Mouse (Mus musculus): Measurements from ENCODE around the gene Dnaja3. TPM values are rescaled to one million over a fixed set of nuclear protein-coding genes. Genes with fewer than 3 reads are reported as not detected.
A peak's percentile ranks its signal among the peaks of the same experiment; 100 is the strongest.

Gene Dnaja3
- polyA plus RNA-seq, 1 experiment from 2014 or later = 37.8 TPM

DNA sequence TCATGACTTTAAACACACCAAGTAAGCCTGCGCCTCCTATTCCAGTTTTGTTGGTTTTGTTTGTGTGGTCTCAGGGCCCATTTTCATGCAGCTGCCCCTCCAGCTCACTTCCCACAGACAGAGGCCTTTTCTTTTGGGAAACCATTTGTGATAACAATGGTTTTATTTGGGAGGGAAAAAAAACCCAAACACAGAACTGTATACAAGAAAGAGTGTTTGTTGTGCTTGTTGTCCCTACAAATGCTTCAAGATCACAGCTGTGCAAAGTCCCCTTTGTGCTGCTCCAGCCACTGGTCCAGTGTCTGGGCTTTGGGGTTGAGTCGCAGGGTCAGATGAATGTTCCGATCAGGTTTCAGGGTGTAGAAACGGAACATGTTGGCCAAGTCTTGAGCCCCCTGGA lies 71.4 kb downstream of the Dnaja3 start:
- 94% methylated on average over 4 of the region's 4 CpGs for WGBS
- Histone ChIP-seq H3K27me3 (replicated peaks; ENCODE audit: insufficient read depth, low read length) (no peaks in the 10 kb centered on the region), H3K9me3 (ENCODE audit: low read length) (no peaks in the 10 kb centered on the region), H3K4me3 (ENCODE audit: low read depth, low read length) (no peak overlapping the region), H3K36me3 (ENCODE audit: insufficient read depth, low read length) (no peaks in the 10 kb centered on the region), H3K9ac (replicated peaks; ENCODE audit: low read depth) (no peak overlapping the region), H3K4me2 (replicated peaks; ENCODE audit: low read depth, low read length) (no peak overlapping the region), H3K4me1 (ENCODE audit: insufficient read depth, low read depth, low read length) (no peaks in the 10 kb centered on the region), H3K27ac (ENCODE audit: low read length) (no peak overlapping the region)
- ATAC-seq (no peak), DNase-seq (ENCODE audit: low spot score) (no peak)
- TF ChIP-seq CTCF (IDR thresholded peaks at IDR 0.05) = no peak
- no peak for TF ChIP-seq EP300 (IDR thresholded peaks at IDR 0.05)

DNA sequence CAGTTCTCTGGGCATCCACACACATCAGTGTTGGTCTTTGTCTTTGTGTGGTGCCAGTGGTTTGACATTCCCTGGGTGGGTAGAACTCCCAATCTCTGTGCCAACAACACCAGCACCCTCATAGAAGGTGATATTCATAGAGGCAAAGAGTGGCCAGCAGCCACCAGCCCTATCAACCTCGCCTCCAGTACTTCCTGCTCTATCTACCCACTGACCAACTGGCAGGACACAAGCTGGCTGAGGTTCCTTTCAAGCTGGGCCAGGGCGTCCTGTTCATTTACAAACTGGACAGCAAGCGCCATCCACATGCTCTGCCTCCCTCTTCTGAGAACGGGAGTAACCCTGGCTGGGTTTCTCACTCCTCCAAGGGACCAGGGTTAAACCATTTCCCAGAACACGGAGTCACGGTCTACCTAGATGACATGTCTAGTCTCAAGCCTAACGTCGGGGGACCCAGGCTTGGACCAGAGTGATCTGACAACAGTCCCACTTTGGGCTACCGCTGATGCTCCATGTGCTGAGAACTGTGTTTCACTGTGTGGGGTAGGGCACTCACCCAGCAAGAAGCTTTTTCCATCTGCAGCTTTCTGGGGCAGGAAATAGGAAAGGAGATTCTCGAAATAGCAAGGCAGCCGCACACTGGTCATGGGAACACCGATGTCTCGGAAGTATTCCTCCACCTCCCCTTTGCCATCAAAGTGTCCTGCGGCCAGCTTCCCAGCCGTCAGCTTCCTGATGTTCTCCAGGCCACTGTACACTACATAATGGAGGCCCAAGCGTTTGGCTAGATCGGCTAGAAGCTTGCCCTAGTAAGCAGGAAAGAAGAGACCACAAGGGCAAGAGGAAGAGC lies 74.3 kb downstream of the Dnaja3 start:
- no peaks in the 10 kb centered on the region for H3K36me3 ChIP-seq (ENCODE audit: insufficient read depth, low read length)
- no peak overlapping the region for H3K4me3 ChIP-seq (ENCODE audit: low read depth, low read length)
- H3K4me2 ChIP-seq (replicated peaks; ENCODE audit: low read depth, low read length) = no peak overlapping the region
- no peak overlapping the region for H3K27ac ChIP-seq (ENCODE audit: low read length)
- WGBS = 86% methylated on average over 17 of the region's 17 CpGs
- DNase-seq (ENCODE audit: low spot score) (no peak), ATAC-seq (no peak)
- H3K9ac ChIP-seq (replicated peaks; ENCODE audit: low read depth) = no peak overlapping the region
- no peak for TF ChIP-seq EP300 (IDR thresholded peaks at IDR 0.05)
- no peak for TF ChIP-seq CTCF (IDR thresholded peaks at IDR 0.05)
- H3K9me3 ChIP-seq (ENCODE audit: low read length) = no peaks in the 10 kb centered on the region
- H3K27me3 ChIP-seq (replicated peaks; ENCODE audit: insufficient read depth, low read length) = no peaks in the 10 kb centered on the region
- no peaks in the 10 kb centered on the region for H3K4me1 ChIP-seq (ENCODE audit: insufficient read depth, low read depth, low read length)

DNA sequence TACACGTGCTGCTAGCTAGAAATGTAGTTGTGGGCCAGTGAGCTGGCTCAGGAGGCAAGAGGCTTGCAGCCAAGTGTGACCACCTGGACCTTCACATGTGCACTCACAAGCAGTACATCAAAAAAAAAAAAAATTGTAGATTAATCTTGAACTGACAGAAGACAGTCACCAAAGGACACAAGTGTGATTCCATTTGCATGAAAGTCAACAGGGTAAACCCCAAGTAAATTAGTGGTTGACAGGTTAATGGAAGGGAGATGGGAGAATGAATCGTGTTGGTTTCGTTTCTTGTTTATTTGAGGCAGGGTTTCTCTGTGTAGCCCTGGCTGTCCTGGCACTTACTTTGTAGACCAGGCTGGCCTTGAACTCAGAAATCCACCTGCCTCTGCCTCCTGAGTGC lies 78.1 kb downstream of the Dnaja3 start:
- no peak overlapping the region for H3K9ac ChIP-seq (replicated peaks; ENCODE audit: low read depth)
- no peaks in the 10 kb centered on the region for H3K27me3 ChIP-seq (replicated peaks; ENCODE audit: insufficient read depth, low read length)
- TF ChIP-seq EP300 (IDR thresholded peaks at IDR 0.05) = no peak
- TF ChIP-seq CTCF (IDR thresholded peaks at IDR 0.05) = no peak
- peaks cover 7% of the 10 kb centered on the region; the same call in 1 of the 2 replicates for H3K4me1 ChIP-seq (ENCODE audit: insufficient read depth, low read depth, low read length)
- ATAC-seq = no peak
- peak overlapping the region; percentile 80; the same call in 1 of the 2 replicates for H3K4me2 ChIP-seq (replicated peaks; ENCODE audit: low read depth, low read length)
- H3K27ac ChIP-seq (ENCODE audit: low read length) = no peak overlapping the region
- 50% methylated on average over 3 of the region's 3 CpGs for WGBS
- no peaks in the 10 kb centered on the region for H3K36me3 ChIP-seq (ENCODE audit: insufficient read depth, low read length)
- H3K9me3 ChIP-seq (ENCODE audit: low read length) = no peaks in the 10 kb centered on the region
- no peak for DNase-seq (ENCODE audit: low spot score)
- H3K4me3 ChIP-seq (ENCODE audit: low read depth, low read length) = no peak overlapping the region

DNA sequence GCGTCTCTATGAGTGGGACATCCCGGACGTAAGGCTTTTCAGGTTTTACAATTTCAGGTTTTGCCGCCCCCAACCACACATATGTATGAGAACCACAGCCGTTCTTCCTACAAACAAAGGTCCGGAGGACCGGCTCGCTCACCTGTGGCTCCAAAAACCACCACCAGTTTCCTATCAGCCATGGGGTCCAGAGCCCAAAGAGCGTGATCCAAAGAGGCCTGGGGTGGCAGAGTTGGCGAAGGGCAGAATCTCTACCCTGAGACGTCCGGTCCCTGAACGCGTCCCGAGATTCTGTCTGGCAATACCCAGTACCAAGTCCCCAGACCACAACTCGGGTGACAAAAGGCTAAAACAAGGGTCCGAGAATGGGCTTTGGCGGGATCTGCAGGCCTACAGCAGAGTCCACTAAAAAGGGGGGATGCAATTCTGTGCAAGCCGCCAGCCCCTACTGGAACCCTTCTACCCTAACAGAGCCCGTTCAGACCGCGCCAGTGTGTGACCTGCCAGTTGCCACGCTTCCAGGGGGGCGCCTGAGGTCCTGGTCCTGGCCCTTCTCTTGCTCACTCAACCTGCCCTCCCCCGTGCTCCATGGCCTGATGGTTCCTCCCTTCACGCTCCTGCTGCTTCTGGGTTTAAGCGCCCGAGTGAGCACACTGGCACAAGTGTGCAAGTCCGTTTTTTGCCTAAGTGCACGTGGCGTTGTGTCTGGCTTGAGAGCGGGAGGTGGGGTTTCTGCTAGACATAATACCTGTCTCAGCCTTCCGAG lies 79.1 kb downstream of the Dnaja3 start, which contains the start of gene Nmral1:
TSS of gene Nmral1 (minus strand) at position 604 of the 766 bp plus-strand sequence.
- ATAC-seq (peak; percentile 76), DNase-seq (ENCODE audit: low spot score) (peak; percentile 79)
- Histone ChIP-seq H3K4me3 (ENCODE audit: low read depth, low read length) (peak within 1 kb of the TSS; percentile 51), H3K4me1 (ENCODE audit: insufficient read depth, low read depth, low read length) (peaks cover 7% of the 10 kb centered on the region; the same call in 1 of the 2 replicates), H3K36me3 (ENCODE audit: insufficient read depth, low read length) (no peaks in the 10 kb centered on the region), H3K27ac (ENCODE audit: low read length) (no peak within 1 kb of the TSS), H3K9ac (replicated peaks; ENCODE audit: low read depth) (peak within 1 kb of the TSS; percentile 55), H3K27me3 (replicated peaks; ENCODE audit: insufficient read depth, low read length) (no peaks in the 10 kb centered on the region), H3K9me3 (ENCODE audit: low read length) (no peaks in the 10 kb centered on the region), H3K4me2 (replicated peaks; ENCODE audit: low read depth, low read length) (peak within 1 kb of the TSS; percentile 80)
- 16% methylated on average over 33 of the region's 33 CpGs for WGBS
- no peak for TF ChIP-seq EP300 (IDR thresholded peaks at IDR 0.05)
- no peak for TF ChIP-seq CTCF (IDR thresholded peaks at IDR 0.05)

DNA sequence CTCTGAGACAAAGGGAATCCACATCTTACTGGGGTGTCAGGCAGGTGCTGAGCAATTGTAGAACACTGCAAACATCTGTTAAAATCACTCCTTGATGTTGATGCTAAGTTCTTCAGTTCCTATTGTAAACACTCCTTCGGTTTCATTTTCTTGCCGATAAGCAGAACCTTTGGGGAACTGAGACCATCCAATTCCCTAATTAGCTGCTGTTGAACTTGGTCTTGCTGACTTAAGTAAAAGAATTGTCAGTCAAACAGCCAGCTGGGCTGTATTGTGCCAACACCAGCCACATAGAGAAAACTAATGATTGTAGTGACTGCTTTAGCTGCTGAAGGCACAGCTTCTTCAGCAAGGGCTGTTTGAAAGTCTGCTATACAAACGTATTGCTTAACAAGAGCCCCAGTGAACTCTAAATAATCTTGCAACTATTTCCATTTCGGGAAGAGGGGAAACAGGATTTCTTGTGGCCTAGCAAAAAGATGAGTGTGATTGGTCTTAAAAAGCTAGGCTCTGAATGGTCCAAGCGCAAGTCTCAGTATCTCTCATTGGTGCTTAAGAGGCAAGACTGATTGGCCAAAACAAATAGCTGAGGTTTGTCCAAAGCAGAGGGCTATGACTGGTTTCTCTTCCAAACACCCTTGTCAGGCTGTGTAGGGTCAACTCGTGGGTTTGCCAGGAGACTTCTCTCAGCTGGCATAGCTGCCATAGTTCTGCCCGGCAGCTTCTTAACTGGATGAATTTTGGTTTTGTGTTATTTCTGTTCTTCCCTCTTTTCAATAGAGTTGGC lies 82.5 kb downstream of the Dnaja3 start:
- no peak overlapping the region for H3K4me3 ChIP-seq (ENCODE audit: low read depth, low read length)
- no peaks in the 10 kb centered on the region for H3K9me3 ChIP-seq (ENCODE audit: low read length)
- DNase-seq (ENCODE audit: low spot score) (peak; percentile 86), ATAC-seq (peak; percentile 26)
- no peaks in the 10 kb centered on the region for H3K27me3 ChIP-seq (replicated peaks; ENCODE audit: insufficient read depth, low read length)
- TF ChIP-seq CTCF (IDR thresholded peaks at IDR 0.05) (no peak), EP300 (IDR thresholded peaks at IDR 0.05) (no peak)
- H3K27ac ChIP-seq (ENCODE audit: low read length) = peak overlapping the region; percentile 68
- peaks cover 7% of the 10 kb centered on the region; the same call in 1 of the 2 replicates for H3K4me1 ChIP-seq (ENCODE audit: insufficient read depth, low read depth, low read length)
- peak overlapping the region; percentile 28 for H3K4me2 ChIP-seq (replicated peaks; ENCODE audit: low read depth, low read length)
- H3K9ac ChIP-seq (replicated peaks; ENCODE audit: low read depth) = 0 out of 2 replicates have a peak overlapping the region, but pooled peaks have one; percentile 23
- H3K36me3 ChIP-seq (ENCODE audit: insufficient read depth, low read length) = no peaks in the 10 kb centered on the region
- whole genome bisulfite sequencing = 40% methylated on average over 7 of the region's 7 CpGs
